Mouse (Mus musculus) spleen, embryonic (tissue): Measurements from ENCODE around the gene Zp1.

Experiments
- CTCF ChIA-PET: fragments of 350-600 bp; sonication (Branson Sonifier 250); formaldehyde crosslinking; loops from one replicate; lab custom pipeline; 2022; lab: Charles Lee

The Zp1 gene

DNA sequence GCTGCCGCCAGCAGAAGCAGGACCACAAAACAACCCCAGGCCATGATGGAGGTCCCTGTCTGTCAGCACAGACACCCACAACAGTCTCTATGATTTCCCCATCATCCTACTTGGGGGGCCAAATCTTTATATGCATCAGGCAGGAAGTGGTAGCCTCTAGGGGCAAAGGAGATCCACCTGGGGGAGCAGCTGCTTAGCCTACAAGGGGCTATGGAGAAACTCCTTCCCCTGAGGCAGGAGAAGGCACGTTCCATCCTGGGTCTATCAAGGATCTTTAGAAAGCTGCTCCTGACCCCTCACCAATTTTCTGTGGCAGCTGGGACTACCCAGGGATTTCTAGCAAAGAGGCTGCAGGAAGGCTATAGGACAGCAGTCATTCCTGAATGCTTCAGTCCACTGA lies at the start of gene Zp1:
Zp1 (minus strand) TSS at position 101 of the 400 bp plus-strand sequence.
- CTCF ChIA-PET = no interaction called here

DNA sequence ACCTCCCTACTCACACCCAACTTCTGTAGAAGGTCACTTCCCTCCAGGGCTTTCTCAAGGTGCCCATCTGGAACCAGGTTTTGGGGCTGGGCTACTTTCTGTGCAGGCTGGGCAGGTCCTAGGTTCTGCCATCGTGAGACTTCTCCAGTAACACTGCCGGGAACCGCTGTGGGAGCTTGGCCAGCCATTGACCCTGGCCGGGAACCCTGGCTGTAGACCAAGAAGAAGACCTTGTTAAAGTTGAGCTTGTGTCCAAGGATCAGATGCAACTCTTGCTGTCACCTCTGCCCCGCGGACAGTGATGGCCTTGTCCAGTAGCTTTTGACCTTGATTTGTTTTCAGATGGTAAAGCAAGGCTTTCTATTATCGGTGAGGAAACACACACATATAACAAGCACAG lies 48.1 kb upstream of the Zp1 start:
- CTCF ChIA-PET = interaction anchor here (0.6 kb wide), 1 partner anchor 25 kb away, joined by 3 read pairs; the partner anchor contains the start of gene Ms4a15

DNA sequence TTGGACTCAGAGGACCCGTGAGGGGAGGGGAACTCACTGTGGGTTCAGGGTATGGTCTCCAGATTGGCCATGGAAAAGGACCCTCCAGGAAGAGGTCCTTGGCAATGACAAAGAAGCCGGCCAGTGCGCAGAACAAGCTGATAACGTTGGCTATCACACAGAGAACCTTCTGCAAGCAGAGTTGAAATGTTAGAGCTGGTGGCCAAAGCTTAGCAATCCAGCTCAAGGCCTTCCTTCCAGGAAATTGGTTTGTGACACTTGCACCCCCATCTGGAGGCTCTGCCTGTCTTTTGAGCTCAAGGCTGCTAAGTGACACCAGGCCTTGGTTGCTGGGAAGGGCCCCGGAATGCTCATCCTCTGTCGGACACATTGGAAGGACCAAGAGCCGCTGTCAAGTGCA lies 45.3 kb upstream of the Zp1 start:
- CTCF ChIA-PET = no interaction called here

DNA sequence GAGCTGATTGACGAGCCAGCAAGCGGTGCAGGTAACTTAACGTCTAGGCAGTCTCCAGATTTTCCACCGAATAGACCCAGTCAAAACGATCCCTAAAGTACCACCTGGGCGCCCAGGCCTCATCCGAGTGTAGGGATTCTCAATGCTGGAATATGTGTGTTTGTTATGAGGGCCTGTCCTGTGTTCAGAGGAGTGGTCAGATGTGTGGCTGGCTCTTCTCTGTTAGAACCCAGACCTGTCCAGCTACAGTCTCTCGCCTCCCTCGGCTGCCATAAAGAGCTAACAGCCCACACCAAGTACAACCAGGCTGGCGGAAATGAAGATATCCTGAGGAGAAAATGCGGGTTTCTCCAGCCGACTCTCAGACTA lies 39.5 kb upstream of the Zp1 start:
- CTCF ChIA-PET = interaction anchor here (0.9 kb wide), 1 partner anchor 47 kb away, joined by 3 read pairs; no protein-coding TSS in a partner anchor

DNA sequence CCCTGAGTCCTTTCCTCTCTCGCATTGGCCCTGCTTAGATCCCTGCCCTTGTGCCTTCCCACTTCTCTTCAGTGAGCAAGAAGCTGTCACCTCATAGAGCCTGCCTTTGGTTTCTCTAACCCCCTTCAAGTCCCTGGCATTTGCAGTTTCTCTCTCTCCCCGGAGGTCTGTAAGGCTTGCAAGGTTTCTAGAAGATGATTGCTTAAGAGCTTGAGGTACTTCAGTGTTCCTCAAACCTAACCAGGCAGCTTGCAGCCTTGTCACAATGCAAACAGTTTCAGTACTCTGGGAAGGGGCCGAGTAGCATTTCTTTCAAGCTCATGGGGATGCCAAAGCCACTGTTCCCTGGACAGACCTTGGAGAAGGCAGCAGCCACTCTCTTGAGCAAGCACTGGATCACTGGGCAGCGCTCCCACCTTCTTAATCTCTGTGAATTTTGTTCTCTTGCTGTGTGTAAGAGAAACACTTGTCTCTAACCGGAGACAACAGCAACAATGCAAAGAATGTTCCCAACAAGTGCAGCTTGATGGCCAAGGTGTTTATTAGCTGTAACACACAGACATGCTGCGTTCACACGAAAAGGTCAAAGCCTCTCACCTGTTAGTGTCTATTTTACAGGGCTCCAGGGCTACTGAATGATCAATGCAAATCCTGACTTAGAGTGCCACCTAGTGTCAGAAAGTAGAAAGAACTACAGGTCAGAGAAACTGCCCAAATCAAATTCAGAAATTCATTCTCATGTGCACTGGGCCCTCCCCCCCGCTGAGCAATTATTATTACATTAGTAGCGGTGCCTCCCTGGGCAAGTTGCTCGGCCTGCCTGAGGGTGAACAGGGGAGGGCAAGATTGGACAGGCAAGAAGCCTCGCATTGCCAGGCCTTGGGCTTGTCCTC lies 38.9 kb upstream of the Zp1 start:
- CTCF ChIA-PET = interaction anchor here (0.9 kb wide), 1 partner anchor 47 kb away, joined by 3 read pairs; no protein-coding TSS in a partner anchor

DNA sequence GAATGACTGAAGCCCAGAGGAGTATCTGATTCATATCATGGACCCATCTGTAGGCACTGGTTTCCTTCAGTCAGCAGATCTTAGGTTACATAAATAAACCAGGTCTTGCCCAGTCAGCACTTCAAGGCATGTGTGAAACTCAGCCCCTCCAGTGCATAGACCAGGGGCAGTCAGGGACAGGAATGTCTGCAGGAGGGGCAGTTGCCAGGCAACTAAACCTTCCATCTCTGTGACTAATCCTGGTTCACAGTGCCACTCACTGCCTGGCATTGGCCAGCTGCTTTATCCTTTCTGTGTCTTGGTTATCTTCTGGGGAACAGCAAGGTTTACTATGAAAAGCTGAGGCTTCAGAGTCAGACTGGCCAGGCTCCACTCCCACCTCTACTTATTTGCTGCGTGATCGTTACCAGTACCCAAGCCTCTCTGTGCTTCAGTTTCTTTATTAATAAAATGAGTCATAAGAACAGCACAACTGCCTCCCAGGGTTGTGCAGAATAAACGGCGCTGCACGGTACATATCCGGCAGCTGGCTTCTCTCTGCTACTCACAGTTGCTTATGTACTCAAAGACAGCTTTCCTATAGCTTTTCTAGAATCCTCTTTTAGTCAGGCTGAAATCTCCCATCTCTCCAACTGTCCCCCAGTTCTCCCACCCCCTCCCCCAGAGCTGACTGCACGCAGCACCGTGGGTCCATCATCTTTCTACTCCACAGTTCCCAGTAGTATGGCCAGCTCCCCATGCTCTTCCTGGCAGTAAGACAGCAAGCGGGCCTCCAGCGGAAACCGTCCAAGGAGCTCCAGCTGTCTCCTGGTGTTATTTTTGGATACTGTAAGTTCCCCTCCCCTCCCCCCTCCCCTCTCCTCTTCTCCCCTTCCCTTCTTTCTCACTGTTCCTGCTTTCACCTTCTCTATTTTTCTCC lies 31.8 kb upstream of the Zp1 start:
- CTCF ChIA-PET = interaction anchor here (0.5 to 0.7 kb wide), 3 partner anchors 232 to 1057 kb away, joined by 5 to 6 read pairs (median 6); no protein-coding TSS in a partner anchor

DNA sequence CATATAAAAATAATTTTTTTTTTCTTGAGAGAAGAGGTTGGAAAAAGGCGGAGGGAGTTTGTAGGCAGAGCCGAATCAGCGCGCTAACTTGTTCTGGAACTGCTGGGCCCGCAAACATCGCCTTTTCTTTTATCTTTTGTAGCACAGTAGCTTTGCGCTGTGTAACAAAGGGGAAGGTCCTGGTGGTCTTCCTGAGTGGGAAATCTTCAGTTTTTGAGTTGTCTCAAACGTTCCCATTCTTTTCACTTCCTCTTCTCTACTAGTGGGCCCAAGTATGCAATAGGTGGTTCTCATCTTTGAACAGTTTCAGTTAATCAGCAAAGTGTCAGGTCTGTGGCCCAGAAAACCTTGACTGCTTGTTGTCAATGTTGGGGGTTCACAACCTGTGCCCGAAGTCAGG lies 29.1 kb upstream of the Zp1 start:
- CTCF ChIA-PET = interaction anchor here (0.7 kb wide), 1 partner anchor 167 kb away, joined by 14 read pairs; no protein-coding TSS in a partner anchor

DNA sequence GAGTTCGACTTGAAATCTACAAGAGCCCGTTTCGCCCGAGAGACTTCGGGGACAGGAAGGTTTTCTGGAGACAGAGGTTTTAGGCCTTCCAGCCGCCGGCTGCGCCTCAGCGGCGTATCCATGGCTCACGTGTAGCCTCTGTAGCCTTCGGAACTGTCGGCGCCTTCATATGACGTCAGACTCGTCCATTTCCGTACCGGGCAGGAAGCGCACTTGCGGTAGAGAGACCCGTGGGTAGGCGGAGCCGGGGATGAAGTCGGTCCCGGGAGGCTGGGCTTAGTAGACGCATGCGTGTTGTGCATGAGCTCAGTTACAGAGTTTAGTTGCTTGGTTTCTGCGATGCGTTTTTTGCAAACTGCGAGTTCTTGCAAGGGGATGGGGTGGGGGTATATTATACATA lies 28.7 kb upstream of the Zp1 start, which contains the start of gene Ccdc86:
Ccdc86 (minus strand) TSS at position 155 of the 400 bp plus-strand sequence.
- CTCF ChIA-PET = interaction anchor here (0.7 kb wide), 1 partner anchor 167 kb away, joined by 14 read pairs; no protein-coding TSS in a partner anchor

DNA sequence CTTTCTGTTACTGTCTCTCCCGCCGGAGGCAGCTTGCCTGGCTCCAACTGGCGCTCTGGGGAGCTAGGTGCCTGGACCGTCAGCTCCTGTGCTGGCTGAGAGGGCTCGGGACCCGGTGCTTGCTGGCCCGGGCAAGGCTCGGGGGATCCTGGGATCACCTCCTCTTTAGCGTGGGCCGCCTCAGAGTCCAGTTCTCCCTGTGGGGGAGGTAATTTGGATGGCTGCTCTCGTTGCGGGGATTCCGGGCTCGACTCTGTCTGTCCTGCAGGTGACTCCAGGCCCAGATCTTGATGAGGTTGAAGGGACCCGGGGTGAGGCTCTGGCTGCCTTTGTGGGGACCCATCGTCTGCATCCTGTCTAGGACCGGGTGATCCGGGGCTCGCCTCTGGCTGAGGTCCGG lies 28.0 kb upstream of the Zp1 start:
- CTCF ChIA-PET = no interaction called here

DNA sequence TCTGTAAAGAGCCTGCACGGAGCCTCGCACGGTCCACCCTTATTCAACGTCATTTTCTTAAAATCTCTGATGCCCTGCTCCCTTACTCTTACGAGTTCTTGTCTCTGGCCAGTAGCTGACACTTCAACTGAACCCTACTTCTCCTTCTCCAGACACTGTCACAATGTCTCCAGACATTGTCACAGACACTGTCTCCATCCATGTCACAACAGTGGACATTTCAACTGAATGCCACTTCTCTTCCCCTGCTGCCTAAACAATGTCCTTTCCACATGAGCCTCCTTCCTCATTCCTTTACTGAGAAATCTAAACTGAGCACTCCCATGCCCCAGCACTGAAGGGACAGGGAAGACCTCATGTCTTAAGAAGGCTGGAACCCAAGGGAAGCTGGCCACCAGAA lies 26.8 kb upstream of the Zp1 start:
- CTCF ChIA-PET = no interaction called here

DNA sequence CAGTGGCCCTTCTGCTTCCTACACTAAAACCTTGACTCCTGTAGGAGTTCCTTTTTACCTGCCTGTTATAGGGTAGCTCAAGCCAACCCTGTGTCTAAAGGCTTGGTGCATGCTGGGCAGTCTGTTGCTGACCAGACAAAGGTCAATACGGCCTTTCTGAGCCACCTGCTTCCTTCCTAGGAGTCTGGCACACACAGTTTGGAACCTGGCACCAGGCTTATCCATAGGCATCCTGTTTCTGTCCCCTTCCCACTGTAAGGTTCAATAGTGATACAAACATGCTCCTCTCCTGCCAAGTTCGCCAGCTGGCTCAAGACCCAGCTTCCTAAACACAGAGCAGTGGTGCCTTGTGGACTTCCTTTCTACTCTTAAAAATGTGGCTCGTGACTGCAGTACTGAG lies 26.1 kb upstream of the Zp1 start:
- CTCF ChIA-PET = no interaction called here

DNA sequence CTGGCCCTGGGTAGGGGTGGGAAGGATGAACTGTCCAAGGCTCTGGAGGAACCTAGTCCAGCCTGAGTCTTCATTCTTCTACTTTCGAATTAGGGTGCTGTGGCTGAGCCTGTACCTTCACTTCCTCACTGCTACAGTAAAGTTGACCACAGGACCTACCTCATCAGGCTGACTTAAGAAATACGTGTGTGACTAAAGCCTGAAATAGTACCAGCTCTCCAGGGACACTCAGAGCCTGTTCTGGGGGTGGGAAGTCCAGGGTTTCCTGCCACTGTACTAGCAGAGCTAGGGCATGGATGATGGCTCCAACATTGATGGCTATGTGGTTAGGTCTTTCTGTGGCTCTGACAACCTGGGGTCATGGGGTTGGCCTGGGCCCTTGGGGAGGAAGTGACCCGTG lies 23.5 kb upstream of the Zp1 start:
- CTCF ChIA-PET = interaction anchor here (0.8 kb wide), 1 partner anchor 35 kb away, joined by 5 read pairs; no protein-coding TSS in a partner anchor

DNA sequence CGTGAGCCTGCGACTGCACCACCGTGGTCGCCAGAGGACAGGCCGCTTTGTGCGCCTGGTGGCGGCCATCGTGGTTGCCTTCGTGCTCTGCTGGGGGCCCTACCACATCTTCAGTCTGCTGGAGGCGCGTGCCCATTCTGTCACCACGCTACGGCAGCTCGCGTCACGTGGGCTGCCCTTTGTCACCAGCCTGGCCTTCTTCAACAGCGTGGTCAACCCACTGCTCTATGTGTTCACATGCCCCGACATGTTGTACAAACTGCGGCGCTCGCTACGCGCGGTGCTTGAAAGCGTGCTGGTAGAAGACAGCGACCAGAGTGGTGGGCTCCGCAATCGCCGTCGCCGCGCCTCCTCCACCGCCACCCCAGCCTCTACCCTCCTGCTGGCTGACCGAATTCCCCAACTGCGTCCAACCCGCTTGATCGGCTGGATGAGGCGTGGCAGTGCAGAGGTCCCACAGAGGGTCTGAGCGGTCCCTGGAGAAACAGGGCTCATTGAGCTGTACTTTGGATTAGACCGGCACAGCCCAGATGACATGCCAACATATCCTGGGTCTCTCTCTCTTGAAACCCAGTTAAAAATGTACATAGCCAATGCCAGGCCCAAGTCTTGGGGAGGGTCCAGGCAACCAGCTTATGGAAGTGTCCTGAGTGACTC lies 20.5 kb upstream of the Zp1 start:
- CTCF ChIA-PET = interaction anchor here (0.5 kb wide), 2 partner anchors 25 to 978 kb away, joined by 4 to 6 read pairs; no protein-coding TSS in a partner anchor

DNA sequence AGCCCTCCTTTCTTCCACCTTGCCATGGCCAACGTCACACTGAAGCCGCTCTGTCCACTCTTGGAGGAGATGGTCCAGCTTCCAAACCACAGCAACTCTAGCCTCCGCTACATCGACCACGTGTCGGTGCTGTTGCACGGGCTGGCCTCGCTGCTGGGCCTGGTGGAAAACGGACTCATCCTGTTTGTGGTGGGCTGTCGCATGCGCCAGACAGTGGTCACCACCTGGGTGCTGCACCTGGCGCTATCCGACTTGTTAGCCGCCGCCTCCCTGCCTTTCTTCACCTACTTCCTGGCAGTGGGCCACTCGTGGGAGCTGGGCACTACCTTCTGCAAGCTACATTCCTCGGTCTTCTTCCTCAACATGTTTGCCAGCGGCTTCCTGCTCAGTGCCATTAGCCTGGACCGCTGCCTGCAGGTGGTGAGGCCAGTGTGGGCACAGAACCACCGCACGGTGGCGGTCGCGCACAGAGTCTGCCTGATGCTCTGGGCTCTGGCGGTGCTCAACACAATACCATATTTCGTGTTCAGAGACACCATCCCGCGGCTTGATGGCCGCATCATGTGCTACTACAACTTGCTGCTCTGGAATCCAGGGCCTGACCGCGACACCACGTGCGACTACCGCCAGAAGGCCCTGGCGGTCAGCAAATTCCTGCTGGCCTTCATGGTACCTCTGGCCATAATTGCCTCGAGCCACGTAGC lies 19.8 kb upstream of the Zp1 start:
- CTCF ChIA-PET = no interaction called here

DNA sequence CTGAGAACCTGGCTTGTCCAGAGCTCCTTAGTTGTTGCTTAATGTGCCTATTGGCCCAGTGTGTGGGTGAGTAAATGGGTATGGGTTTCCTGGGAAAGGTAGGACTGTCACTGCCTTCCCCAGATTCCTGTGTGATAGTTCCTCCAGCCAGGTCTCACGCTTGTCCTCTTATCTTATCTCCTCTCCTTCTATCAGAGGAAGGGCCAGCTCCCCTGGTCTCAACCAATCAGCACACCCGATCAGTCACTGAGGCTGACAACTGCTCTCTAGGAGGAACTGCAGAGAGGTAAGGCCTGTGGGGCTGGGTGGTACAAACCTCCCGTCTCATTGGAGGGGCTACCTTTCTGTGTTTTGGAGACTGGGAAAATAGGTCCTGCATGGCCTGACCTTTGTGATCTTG lies 18.3 kb upstream of the Zp1 start:
- CTCF ChIA-PET = no interaction called here

DNA sequence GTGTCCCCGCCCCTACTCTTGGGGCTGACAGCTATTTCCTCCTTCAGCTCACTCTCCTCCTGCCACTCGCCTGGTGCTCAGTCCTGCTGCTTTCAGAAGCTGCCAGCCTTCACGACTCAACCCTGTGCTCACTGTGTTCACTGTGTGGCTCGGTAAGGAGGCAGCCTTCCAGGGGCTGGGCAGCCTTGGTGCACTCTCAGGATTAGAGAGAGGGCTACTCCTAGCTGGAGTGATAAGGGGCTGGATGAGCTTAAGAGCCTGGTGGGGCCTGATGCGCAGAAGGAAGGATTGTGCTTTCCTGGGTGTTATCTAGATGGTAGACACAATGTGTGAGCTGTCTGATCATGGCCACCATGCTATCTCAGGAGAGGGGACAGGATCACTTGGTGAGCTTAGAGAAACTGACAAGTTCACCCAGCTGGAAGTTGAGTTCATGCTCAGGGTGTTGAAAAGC lies 16.7 kb upstream of the Zp1 start, which contains the start of gene Ptgdr2:
Ptgdr2 (plus strand) TSS at position 51 of the 454 bp plus-strand sequence.
- CTCF ChIA-PET = no interaction called here

DNA sequence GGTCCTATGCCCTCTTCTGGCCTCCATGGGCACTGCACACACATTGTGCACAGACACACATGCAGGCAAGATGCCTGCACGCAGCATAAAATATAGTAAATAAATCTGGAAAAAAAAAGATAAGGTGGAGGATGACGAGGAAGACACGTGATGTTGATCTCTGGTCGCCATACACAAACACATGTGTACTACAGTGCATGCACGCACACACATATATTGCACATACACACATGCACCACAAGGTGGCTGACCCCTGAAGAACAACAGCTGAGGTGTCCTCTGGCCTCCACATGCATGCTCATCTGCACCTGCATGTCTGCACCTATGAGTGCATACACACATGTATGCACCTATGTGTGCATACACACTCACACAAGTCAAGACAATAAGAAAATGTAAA lies 15.6 kb upstream of the Zp1 start:
- CTCF ChIA-PET = no interaction called here

DNA sequence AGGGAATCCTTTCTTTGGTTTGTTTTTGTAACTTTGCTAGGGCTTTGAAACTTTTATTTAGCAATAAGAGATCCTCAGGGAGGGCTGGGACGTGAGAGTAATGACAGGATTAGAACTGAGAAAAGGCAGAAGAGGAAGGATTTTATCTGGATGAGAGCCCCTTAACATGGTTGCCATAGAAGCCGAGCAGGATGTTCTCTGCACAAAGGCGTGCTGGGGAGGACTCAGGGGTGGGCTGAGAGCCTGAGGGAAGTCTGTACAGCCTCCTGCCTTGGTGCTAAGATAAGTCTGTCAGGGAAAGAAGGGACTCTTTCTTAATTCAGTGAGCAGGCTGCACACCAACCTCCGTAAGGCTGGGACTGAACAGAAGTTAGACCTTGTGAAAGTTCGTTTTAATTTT lies 14.6 kb upstream of the Zp1 start:
- CTCF ChIA-PET = no interaction called here

DNA sequence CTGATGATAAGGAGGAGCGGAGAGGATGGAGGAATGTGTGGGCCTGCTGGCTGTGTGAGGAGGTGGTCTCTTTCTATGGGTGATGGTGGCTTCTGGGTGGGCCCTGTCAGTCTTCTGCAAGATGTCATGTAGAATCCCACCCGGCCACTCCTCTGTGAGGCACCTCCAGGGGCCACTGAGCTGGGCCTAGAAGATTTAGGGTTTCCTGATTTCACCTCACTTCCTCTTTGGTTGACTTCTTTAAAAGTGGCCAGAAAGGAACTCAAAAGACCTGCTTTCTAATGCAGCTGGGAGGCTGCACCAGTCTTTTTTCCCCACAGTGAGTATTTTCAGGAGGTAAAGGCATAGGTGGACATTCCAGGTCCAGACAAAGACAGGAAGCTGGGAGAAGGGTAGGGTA lies 10.2 kb upstream of the Zp1 start:
- CTCF ChIA-PET = no interaction called here

DNA sequence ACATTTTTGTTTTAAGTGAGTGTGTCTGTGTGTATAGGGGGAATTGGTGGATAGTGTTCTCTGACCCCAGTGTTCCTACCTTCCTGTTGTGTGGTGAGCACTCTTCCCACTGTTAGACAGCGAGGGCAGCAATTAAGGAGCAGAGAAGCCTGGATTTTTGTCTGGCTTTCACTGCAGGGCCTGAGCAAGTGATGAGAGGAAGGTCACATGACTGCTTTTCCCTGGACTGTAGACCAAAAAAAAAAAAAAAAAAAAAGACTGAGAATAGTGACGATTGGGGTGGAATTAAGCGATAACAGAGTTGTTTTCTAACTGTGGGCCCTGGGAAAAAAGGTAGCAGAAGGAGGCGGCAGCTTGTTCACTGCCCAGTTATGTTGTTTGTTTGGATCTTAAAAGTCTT lies 6.2 kb upstream of the Zp1 start:
- CTCF ChIA-PET = no interaction called here
